Mouse (Mus musculus) heart, postnatal 0 days (tissue): ENCODE measurements around the gene Casz1. TPM values are rescaled to one million over a fixed set of nuclear protein-coding genes. Genes with fewer than 3 reads are reported as not detected.

ENCODE experiments used
- ATAC-seq: fragments of 200-750 bp; cut with Nextera tagmentation; 2 replicates; pipeline ENCODE4 v1.8.0; 2017; ENCODE audit warnings: low read depth, moderate number of reproducible peaks, moderate library complexity; ENCODE audit not compliant: insufficient read depth
- DNase-seq: peaks from one replicate; pipeline ENCODE4 v3.0.0-alpha.2; 2016; ENCODE audit warnings: low spot score
- H3K27ac ChIP-seq: fragments of 300-500 bp; sonication (generic); 2 replicates; pipeline ENCODE4 v1.5.1; 2014; ENCODE audit warnings: low read depth, mild to moderate bottlenecking
- H3K27me3 ChIP-seq: fragments of 300-500 bp; sonication (generic); 2 replicates; pipeline ENCODE4 v1.6.1; 2014; ENCODE audit warnings: low read length, mixed read lengths; ENCODE audit not compliant: control insufficient read depth, insufficient read depth
- H3K36me3 ChIP-seq: fragments of 300-500 bp; sonication (generic); replicated peaks from 2 replicates; pipeline ENCODE4 v1.6.1; 2014; ENCODE audit warnings: low read length, mixed read lengths; ENCODE audit not compliant: control insufficient read depth, insufficient read depth
- H3K4me1 ChIP-seq: fragments of 300-500 bp; sonication (generic); 2 replicates; pipeline ENCODE4 v1.6.1; 2014; ENCODE audit warnings: antibody characterized with exemption; ENCODE audit not compliant: control insufficient read depth, insufficient read depth
- H3K4me2 ChIP-seq: fragments of 300-500 bp; sonication (generic); 2 replicates; pipeline ENCODE4 v1.6.1; 2014; ENCODE audit warnings: low read depth, mild to moderate bottlenecking, low read length, moderate library complexity
- H3K4me3 ChIP-seq: fragments of 300-500 bp; sonication (generic); 2 replicates; pipeline ENCODE4 v1.5.1; 2014; ENCODE audit warnings: low read depth, low read length
- H3K9ac ChIP-seq: fragments of 300-500 bp; sonication (generic); replicated peaks from 2 replicates; pipeline ENCODE4 v1.6.1; 2014; ENCODE audit warnings: low read depth, low read length, mixed read lengths
- H3K9me3 ChIP-seq: fragments of 300-500 bp; sonication (generic); replicated peaks from 2 replicates; pipeline ENCODE4 v1.6.1; 2016; ENCODE audit warnings: low read length; ENCODE audit not compliant: control insufficient read depth
- CTCF ChIP-seq: IDR thresholded peaks from 2 replicates; pipeline ENCODE4 v1.5.1; 2016; ENCODE audit warnings: antibody characterized with exemption, control low read depth, low read depth
- EP300 ChIP-seq: IDR thresholded peaks from 2 replicates; pipeline ENCODE4 v1.6.1; 2016; ENCODE audit warnings: antibody characterized with exemption, low read depth
- WGBS: fragments of 180-500 bp; shearing (Covaris S2); extraction: QIAGEN DNeasy Blood & Tissue Kit; methylation state at CpG from one replicate; pipeline ENCODE4 v1.1.7; 2014; 5-methylcytosine and 5-hydroxymethylcytosine counted together
- polyA plus RNA-seq: library from polyadenylated mRNA; unstranded; fragments of >200 nt; fragmentation: Nextera tagmentation; extraction: Ambion mirVana; gene quantifications from 2 replicates; pipeline ENCODE4 v1.2.1, GENCODE M21; 2015
- total RNA-seq: library from RNA; depleted of rRNA; stranded (reverse); fragments of >200 nt; gene quantifications from 2 replicates; pipeline ENCODE4 v1.2.3, GENCODE M21; 2014; ENCODE audit warnings: low replicate concordance

Gene Casz1
- total and polyA plus RNA-seq, 2 experiments from 2014 or later: 16.4 to 42.6 TPM

- H3K4me3 ChIP-seq: peak overlapping the region; percentile 14; the same call in 1 of the 2 replicates
- DNase-seq: no peak
- no peaks in the 10 kb centered on the region for H3K9me3 ChIP-seq
- H3K4me2 ChIP-seq: peak overlapping the region; percentile 44; the same call in 1 of the 2 replicates
- no peak overlapping the region for H3K9ac ChIP-seq
- no peaks in the 10 kb centered on the region for H3K27me3 ChIP-seq
- no peak for ATAC-seq
- TF ChIP-seq EP300 (no peak), CTCF (no peak)
- 74% methylated on average over 8 of the region's 8 CpGs for WGBS
- H3K4me1 ChIP-seq: no peaks in the 10 kb centered on the region
- H3K36me3 ChIP-seq: no peaks in the 10 kb centered on the region
- no peak overlapping the region for H3K27ac ChIP-seq
Observed at GRCm38 (mm10) chr4:148890442-148890841, 86.2 kb downstream of the Casz1 start.

- H3K27ac ChIP-seq: no peak overlapping the region
- H3K4me1 ChIP-seq: no peaks in the 10 kb centered on the region
Observed at GRCm38 (mm10) chr4:148890892-148891838, 86.9 kb downstream of the Casz1 start.

GRCm38 (mm10) chr4:148896125-148896524 lies 91.9 kb downstream of the Casz1 start:
- H3K4me2 ChIP-seq: no peak overlapping the region
- 69% methylated on average over 6 of the region's 6 CpGs for WGBS
- no peaks in the 10 kb centered on the region for H3K9me3 ChIP-seq
- no peaks in the 10 kb centered on the region for H3K4me1 ChIP-seq
- H3K36me3 ChIP-seq: no peaks in the 10 kb centered on the region
- H3K9ac ChIP-seq: no peak overlapping the region
- DNase-seq (no peak), ATAC-seq (no peak)
- no peak overlapping the region for H3K4me3 ChIP-seq
- TF ChIP-seq CTCF (no peak), EP300 (no peak)
- H3K27me3 ChIP-seq: no peaks in the 10 kb centered on the region
- no peak overlapping the region for H3K27ac ChIP-seq

More at GRCm38 (mm10) chr4:148890892-148891838, 86.9 kb downstream of the Casz1 start:
- Histone ChIP-seq H3K4me3 (peak overlapping the region; percentile 14), H3K9me3 (no peaks in the 10 kb centered on the region), H3K27me3 (no peaks in the 10 kb centered on the region), H3K36me3 (no peaks in the 10 kb centered on the region), H3K4me2 (peak overlapping the region; percentile 44), H3K9ac (no peak overlapping the region)
- ATAC-seq (peak; percentile 42), DNase-seq (no peak)
- TF ChIP-seq CTCF (no peak), EP300 (no peak)
- WGBS: 20% methylated on average over 50 of the region's 52 CpGs

- WGBS: 14% methylated on average over 1 of the region's 1 CpGs
- Histone ChIP-seq H3K27ac (peak overlapping the region; percentile 91), H3K4me2 (peak overlapping the region; percentile 94), H3K9me3 (no peaks in the 10 kb centered on the region), H3K4me3 (peak overlapping the region; percentile 86), H3K36me3 (no peaks in the 10 kb centered on the region; the same call in 1 of the 2 replicates), H3K27me3 (no peaks in the 10 kb centered on the region), H3K4me1 (peaks cover 16% of the 10 kb centered on the region), H3K9ac (peak overlapping the region; percentile 82)
- DNase-seq (no peak), ATAC-seq (no peak)
- no peak for TF ChIP-seq EP300
- TF ChIP-seq CTCF: no peak
Observed at GRCm38 (mm10) chr4:148899927-148900294, 95.7 kb downstream of the Casz1 start.

GRCm38 (mm10) chr4:148900295-148901211 lies 96.3 kb downstream of the Casz1 start:
- H3K4me1 ChIP-seq: peaks cover 23% of the 10 kb centered on the region
- peak; percentile 89 for ATAC-seq

More at GRCm38 (mm10) chr4:148900295-148901211, 96.3 kb downstream of the Casz1 start:
- Histone ChIP-seq H3K27me3 (no peaks in the 10 kb centered on the region), H3K9me3 (no peaks in the 10 kb centered on the region), H3K4me2 (peak overlapping the region; percentile 94), H3K27ac (peak overlapping the region; percentile 91), H3K4me3 (peak overlapping the region; percentile 86), H3K9ac (peak overlapping the region; percentile 82), H3K36me3 (no peaks in the 10 kb centered on the region; the same call in 1 of the 2 replicates)
- peak; percentile 86 for DNase-seq
- TF ChIP-seq CTCF: no peak
- TF ChIP-seq EP300: no peak
- under 1% methylated on average over 84 of the region's 123 CpGs for WGBS
